Mouse (Mus musculus): ENCODE results near the gene Arhgap23. TPM values are rescaled to one million over a fixed set of nuclear protein-coding genes. Genes with fewer than 3 reads are reported as not detected.
A peak's percentile ranks its signal among the peaks of the same experiment; 100 is the strongest.

The Arhgap23 gene
- polyA plus RNA-seq, 1 experiment from 2014 or later = 4.0 TPM

- peaks cover 54% of the 10 kb centered on the region for H3K4me1 ChIP-seq (replicated peaks)
- WGBS = 13% methylated on average over 3 of the region's 3 CpGs
- H3K9me3 ChIP-seq = no peaks in the 10 kb centered on the region
- peaks cover 16% of the 10 kb centered on the region for H3K27me3 ChIP-seq (ENCODE audit: insufficient read depth, poor library complexity, severe bottlenecking)
- H3K36me3 ChIP-seq = no peaks in the 10 kb centered on the region
- H3K4me3 ChIP-seq = no peak overlapping the region
- H3K27ac ChIP-seq = no peak overlapping the region
- DNase-seq (ENCODE audit: low spot score) = peak; percentile 53
Observed at GRCm38 (mm10) chr11:97432015-97432414, 16.7 kb downstream of the Arhgap23 start.

- Histone ChIP-seq H3K4me1 (replicated peaks) (peaks cover 56% of the 10 kb centered on the region), H3K4me3 (no peak overlapping the region), H3K36me3 (no peaks in the 10 kb centered on the region), H3K27me3 (ENCODE audit: insufficient read depth, poor library complexity, severe bottlenecking) (peaks cover 15% of the 10 kb centered on the region), H3K27ac (no peak overlapping the region), H3K9me3 (no peaks in the 10 kb centered on the region)
- no peak for DNase-seq (ENCODE audit: low spot score)
- WGBS = 89% methylated on average over 8 of the region's 8 CpGs
Observed at GRCm38 (mm10) chr11:97432983-97433539, 17.7 kb downstream of the Arhgap23 start.

- Histone ChIP-seq H3K4me3 (no peak overlapping the region), H3K27ac (no peak overlapping the region), H3K36me3 (no peaks in the 10 kb centered on the region), H3K27me3 (ENCODE audit: insufficient read depth, poor library complexity, severe bottlenecking) (peaks cover 23% of the 10 kb centered on the region), H3K4me1 (replicated peaks) (peaks cover 56% of the 10 kb centered on the region), H3K9me3 (no peaks in the 10 kb centered on the region)
- 75% methylated on average over 8 of the region's 8 CpGs for WGBS
- no peak for DNase-seq (ENCODE audit: low spot score)
Observed at GRCm38 (mm10) chr11:97434121-97434520, 18.8 kb downstream of the Arhgap23 start.

GRCm38 (mm10) chr11:97434704-97435454 lies 19.5 kb downstream of the Arhgap23 start:
- peaks cover 26% of the 10 kb centered on the region for H3K27me3 ChIP-seq (ENCODE audit: insufficient read depth, poor library complexity, severe bottlenecking)
- 5% methylated on average over 15 of the region's 15 CpGs for WGBS
- DNase-seq (ENCODE audit: low spot score) = peak; percentile 87
- peaks cover 62% of the 10 kb centered on the region for H3K4me1 ChIP-seq (replicated peaks)
- H3K27ac ChIP-seq = peak overlapping the region; percentile 83
- no peaks in the 10 kb centered on the region for H3K9me3 ChIP-seq
- no peaks in the 10 kb centered on the region for H3K36me3 ChIP-seq
- peak overlapping the region; percentile 53 for H3K4me3 ChIP-seq

- H3K4me1 ChIP-seq (replicated peaks) = peaks cover 72% of the 10 kb centered on the region
- H3K27ac ChIP-seq = peak overlapping the region; percentile 83
- H3K9me3 ChIP-seq = no peaks in the 10 kb centered on the region
- no peaks in the 10 kb centered on the region for H3K36me3 ChIP-seq
- 59% methylated on average over 13 of the region's 13 CpGs for WGBS
- no peak for DNase-seq (ENCODE audit: low spot score)
- peaks cover 37% of the 10 kb centered on the region for H3K27me3 ChIP-seq (ENCODE audit: insufficient read depth, poor library complexity, severe bottlenecking)
- H3K4me3 ChIP-seq = peak overlapping the region; percentile 53
Observed at GRCm38 (mm10) chr11:97435808-97436491, 20.6 kb downstream of the Arhgap23 start.

- H3K4me1 ChIP-seq (replicated peaks) = peaks cover 83% of the 10 kb centered on the region
- 12% methylated on average over 5 of the region's 5 CpGs for WGBS
Observed at GRCm38 (mm10) chr11:97437745-97438144, 22.4 kb downstream of the Arhgap23 start.

GRCm38 (mm10) chr11:97438868-97439267 lies 23.5 kb downstream of the Arhgap23 start:
- Histone ChIP-seq H3K4me1 (replicated peaks) (peaks cover 83% of the 10 kb centered on the region), H3K27me3 (ENCODE audit: insufficient read depth, poor library complexity, severe bottlenecking) (peaks cover 62% of the 10 kb centered on the region), H3K4me3 (no peak overlapping the region), H3K9me3 (no peaks in the 10 kb centered on the region), H3K36me3 (no peaks in the 10 kb centered on the region), H3K27ac (peak overlapping the region; percentile 47; the same call in 1 of the 2 replicates)
- DNase-seq (ENCODE audit: low spot score) = no peak
- WGBS = 42% methylated on average over 9 of the region's 9 CpGs

More at GRCm38 (mm10) chr11:97437745-97438144, 22.4 kb downstream of the Arhgap23 start:
- Histone ChIP-seq H3K27me3 (ENCODE audit: insufficient read depth, poor library complexity, severe bottlenecking) (peaks cover 55% of the 10 kb centered on the region), H3K9me3 (no peaks in the 10 kb centered on the region), H3K27ac (peak overlapping the region; percentile 47), H3K36me3 (no peaks in the 10 kb centered on the region), H3K4me3 (no peak overlapping the region; the same call in 1 of the 2 replicates)
- peak; percentile 47 for DNase-seq (ENCODE audit: low spot score)

GRCm38 (mm10) chr11:97439935-97440334 lies 24.6 kb downstream of the Arhgap23 start:
- Histone ChIP-seq H3K4me1 (replicated peaks) (peaks cover 78% of the 10 kb centered on the region), H3K36me3 (peaks cover 8% of the 10 kb centered on the region), H3K4me3 (peak overlapping the region; percentile 59), H3K9me3 (no peaks in the 10 kb centered on the region), H3K27me3 (ENCODE audit: insufficient read depth, poor library complexity, severe bottlenecking) (peaks cover 71% of the 10 kb centered on the region), H3K27ac (peak overlapping the region; percentile 84)
- WGBS = 4% methylated on average over 37 of the region's 37 CpGs
- DNase-seq (ENCODE audit: low spot score) = no peak

GRCm38 (mm10) chr11:97440441-97440881 lies 25.1 kb downstream of the Arhgap23 start:
- H3K4me1 ChIP-seq (replicated peaks) = peaks cover 76% of the 10 kb centered on the region
- 2% methylated on average over 34 of the region's 34 CpGs for WGBS

GRCm38 (mm10) chr11:97441036-97441657 lies 25.8 kb downstream of the Arhgap23 start:
- peaks cover 71% of the 10 kb centered on the region for H3K27me3 ChIP-seq (ENCODE audit: insufficient read depth, poor library complexity, severe bottlenecking)

More at GRCm38 (mm10) chr11:97440441-97440881, 25.1 kb downstream of the Arhgap23 start:
- Histone ChIP-seq H3K36me3 (peaks cover 14% of the 10 kb centered on the region), H3K9me3 (no peaks in the 10 kb centered on the region), H3K4me3 (peak overlapping the region; percentile 59), H3K27ac (peak overlapping the region; percentile 84), H3K27me3 (ENCODE audit: insufficient read depth, poor library complexity, severe bottlenecking) (peaks cover 71% of the 10 kb centered on the region)
- no peak for DNase-seq (ENCODE audit: low spot score)

GRCm38 (mm10) chr11:97441658-97442125 lies 26.4 kb downstream of the Arhgap23 start:
- H3K9me3 ChIP-seq = no peaks in the 10 kb centered on the region
- WGBS = 17% methylated on average over 3 of the region's 3 CpGs
- no peak for DNase-seq (ENCODE audit: low spot score)
- peaks cover 22% of the 10 kb centered on the region for H3K36me3 ChIP-seq
- peak overlapping the region; percentile 59 for H3K4me3 ChIP-seq
- peak overlapping the region; percentile 84 for H3K27ac ChIP-seq
- peaks cover 71% of the 10 kb centered on the region for H3K27me3 ChIP-seq (ENCODE audit: insufficient read depth, poor library complexity, severe bottlenecking)
- H3K4me1 ChIP-seq (replicated peaks) = peaks cover 74% of the 10 kb centered on the region

More at GRCm38 (mm10) chr11:97441036-97441657, 25.8 kb downstream of the Arhgap23 start:
- no peak for DNase-seq (ENCODE audit: low spot score)
- WGBS = 63% methylated on average over 15 of the region's 15 CpGs
- H3K9me3 ChIP-seq = no peaks in the 10 kb centered on the region
- peaks cover 75% of the 10 kb centered on the region for H3K4me1 ChIP-seq (replicated peaks)
- H3K4me3 ChIP-seq = peak overlapping the region; percentile 59
- peak overlapping the region; percentile 84 for H3K27ac ChIP-seq
- peaks cover 17% of the 10 kb centered on the region for H3K36me3 ChIP-seq
